Mouse (Mus musculus): Measurements from ENCODE around the gene Pde10a. TPM values are rescaled to one million over a fixed set of nuclear protein-coding genes. Genes with fewer than 3 reads are reported as not detected.

The Pde10a gene
- polyA plus RNA-seq, 1 experiment from 2014 or later = 7.2 TPM

DNA sequence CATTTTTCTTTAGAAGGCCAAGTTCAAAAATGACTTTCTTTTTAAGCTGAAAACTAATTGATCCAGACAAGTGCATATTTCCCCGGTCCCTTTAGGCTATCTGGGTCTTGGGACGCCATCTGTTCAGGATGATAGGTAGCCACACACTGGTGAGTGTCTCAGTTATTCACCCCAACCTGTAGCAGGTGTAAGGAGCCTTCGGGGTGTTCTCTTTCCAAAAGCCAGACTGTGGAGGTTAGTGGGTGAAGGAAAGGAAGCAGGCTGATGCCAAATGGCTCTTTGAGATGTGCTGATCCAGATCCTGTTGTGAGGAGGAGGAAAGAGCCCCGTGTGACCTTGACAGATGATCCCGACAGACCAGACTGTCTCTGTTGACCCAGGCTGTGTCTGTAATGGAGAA is 448.2 kb downstream of the Pde10a start:
- H3K27ac ChIP-seq = no peak overlapping the region
- H3K9me3 ChIP-seq = no peaks in the 10 kb centered on the region
- 65% methylated on average over 5 of the region's 5 CpGs for WGBS
- no peak for DNase-seq (ENCODE audit: low spot score)
- no peaks in the 10 kb centered on the region for H3K27me3 ChIP-seq (ENCODE audit: insufficient read depth, poor library complexity, severe bottlenecking)
- H3K36me3 ChIP-seq = 0 out of 2 replicates have a peak, but pooled peaks cover 9% of the 10 kb centered on the region
- H3K4me3 ChIP-seq = no peak overlapping the region
- H3K4me1 ChIP-seq (replicated peaks) = peaks cover 50% of the 10 kb centered on the region

DNA sequence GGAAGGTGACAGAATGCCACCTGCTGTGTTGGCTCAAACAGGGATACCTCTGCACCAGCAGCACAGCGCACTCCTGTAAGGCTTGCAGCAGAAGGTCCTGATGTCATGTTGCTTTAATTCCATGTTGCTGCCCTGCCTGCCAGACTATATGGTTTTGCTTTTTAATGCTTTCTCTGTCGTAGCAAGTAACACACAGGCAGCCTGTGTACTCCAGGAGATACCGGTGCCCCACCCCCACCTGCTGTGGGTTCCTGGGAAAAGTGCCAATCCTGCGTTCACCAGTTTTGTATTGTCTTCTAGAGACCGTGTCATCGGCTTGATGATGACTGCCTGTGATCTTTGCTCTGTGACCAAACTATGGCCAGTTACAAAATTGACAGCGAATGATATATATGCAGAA is 449.3 kb downstream of the Pde10a start:
- Histone ChIP-seq H3K27ac (no peak overlapping the region), H3K27me3 (ENCODE audit: insufficient read depth, poor library complexity, severe bottlenecking) (no peaks in the 10 kb centered on the region), H3K4me1 (replicated peaks) (peaks cover 50% of the 10 kb centered on the region), H3K36me3 (peaks cover 7% of the 10 kb centered on the region; the same call in 1 of the 2 replicates), H3K4me3 (no peak overlapping the region), H3K9me3 (no peaks in the 10 kb centered on the region)
- DNase-seq (ENCODE audit: low spot score) = no peak
- WGBS = 62% methylated on average over 7 of the region's 7 CpGs

DNA sequence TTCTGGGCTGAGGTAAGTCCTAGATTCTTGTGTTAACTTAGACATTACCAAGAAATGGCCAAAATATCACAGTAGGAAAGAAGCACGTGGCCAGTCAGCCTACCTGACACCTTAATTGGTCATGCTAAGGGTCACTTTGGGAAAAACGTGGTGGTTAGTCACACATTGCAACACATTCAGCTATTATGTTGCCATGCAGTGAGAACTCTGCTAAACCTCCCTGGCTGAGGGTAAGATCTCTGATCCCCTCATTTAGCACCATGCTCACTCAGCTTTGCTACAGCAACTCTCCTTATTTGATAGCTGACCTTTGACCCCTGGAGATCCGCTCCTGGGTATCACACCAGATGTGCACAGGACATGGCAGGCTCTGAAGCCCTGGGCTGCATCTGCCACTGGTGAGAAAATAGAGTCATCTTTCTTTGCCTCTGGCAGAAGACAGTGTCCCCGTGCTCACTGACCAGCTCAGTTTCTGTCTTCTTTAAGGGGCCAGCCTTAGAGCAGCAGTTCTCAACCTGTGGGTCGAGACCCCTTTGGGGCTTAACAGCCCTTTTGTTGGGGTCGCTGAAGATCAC is 449.7 kb downstream of the Pde10a start:
- 37% methylated on average over 6 of the region's 6 CpGs for WGBS
- no peak for DNase-seq (ENCODE audit: low spot score)
- no peak overlapping the region for H3K4me3 ChIP-seq
- no peaks in the 10 kb centered on the region for H3K9me3 ChIP-seq
- H3K4me1 ChIP-seq (replicated peaks) = peaks cover 46% of the 10 kb centered on the region
- no peak overlapping the region for H3K27ac ChIP-seq
- peaks cover 12% of the 10 kb centered on the region; the same call in 1 of the 2 replicates for H3K36me3 ChIP-seq
- no peaks in the 10 kb centered on the region for H3K27me3 ChIP-seq (ENCODE audit: insufficient read depth, poor library complexity, severe bottlenecking)

DNA sequence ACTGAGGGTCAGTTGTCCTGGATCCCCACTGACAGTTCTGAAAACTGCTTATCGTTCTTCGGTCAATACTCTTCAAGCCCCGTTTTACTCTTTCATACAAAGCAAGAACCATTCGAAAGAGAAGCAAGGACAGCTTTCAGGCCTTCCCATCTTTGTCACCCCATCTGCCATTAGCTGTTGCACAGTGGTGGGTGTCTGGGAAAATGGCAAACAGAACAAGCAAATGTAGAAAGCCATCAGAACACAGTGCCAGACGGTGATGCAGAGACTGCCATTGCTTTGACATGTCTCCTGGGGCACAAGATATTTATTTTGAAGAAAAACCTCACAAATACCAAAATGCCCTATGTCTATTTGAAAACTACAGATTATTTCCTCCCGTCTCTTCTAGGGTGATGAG is 451.6 kb downstream of the Pde10a start:
- 87% methylated on average over 6 of the region's 6 CpGs for WGBS
- H3K27me3 ChIP-seq (ENCODE audit: insufficient read depth, poor library complexity, severe bottlenecking) = no peaks in the 10 kb centered on the region
- H3K4me3 ChIP-seq = no peak overlapping the region
- no peak overlapping the region for H3K27ac ChIP-seq
- peaks cover 19% of the 10 kb centered on the region for H3K36me3 ChIP-seq
- peaks cover 40% of the 10 kb centered on the region for H3K4me1 ChIP-seq (replicated peaks)
- H3K9me3 ChIP-seq = no peaks in the 10 kb centered on the region
- no peak for DNase-seq (ENCODE audit: low spot score)

DNA sequence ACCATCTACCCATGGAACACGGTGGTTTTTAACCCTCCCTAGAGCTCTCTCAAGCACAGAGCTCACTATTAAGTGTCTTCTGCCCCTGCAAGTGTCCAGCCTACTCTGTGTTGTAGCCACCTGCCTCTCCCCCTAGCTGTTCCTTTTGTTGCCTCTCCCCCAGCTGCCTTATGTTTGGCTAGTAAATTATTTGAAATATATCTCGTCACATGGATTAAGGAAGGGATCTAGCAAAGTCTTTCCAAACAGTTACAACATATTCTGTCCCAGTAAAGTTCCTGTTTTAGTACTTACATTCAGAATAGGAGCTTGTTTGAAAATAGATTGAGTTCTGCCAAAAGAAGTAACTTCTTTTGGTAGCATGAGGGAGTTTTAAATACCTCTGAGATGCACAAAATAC is 452.1 kb downstream of the Pde10a start:
- no peak for DNase-seq (ENCODE audit: low spot score)
- H3K27me3 ChIP-seq (ENCODE audit: insufficient read depth, poor library complexity, severe bottlenecking) = no peaks in the 10 kb centered on the region
- H3K36me3 ChIP-seq = peaks cover 23% of the 10 kb centered on the region
- no peak overlapping the region for H3K27ac ChIP-seq
- no peak overlapping the region for H3K4me3 ChIP-seq
- H3K9me3 ChIP-seq = no peaks in the 10 kb centered on the region
- 87% methylated on average over 2 of the region's 2 CpGs for WGBS
- peaks cover 35% of the 10 kb centered on the region for H3K4me1 ChIP-seq (replicated peaks)

DNA sequence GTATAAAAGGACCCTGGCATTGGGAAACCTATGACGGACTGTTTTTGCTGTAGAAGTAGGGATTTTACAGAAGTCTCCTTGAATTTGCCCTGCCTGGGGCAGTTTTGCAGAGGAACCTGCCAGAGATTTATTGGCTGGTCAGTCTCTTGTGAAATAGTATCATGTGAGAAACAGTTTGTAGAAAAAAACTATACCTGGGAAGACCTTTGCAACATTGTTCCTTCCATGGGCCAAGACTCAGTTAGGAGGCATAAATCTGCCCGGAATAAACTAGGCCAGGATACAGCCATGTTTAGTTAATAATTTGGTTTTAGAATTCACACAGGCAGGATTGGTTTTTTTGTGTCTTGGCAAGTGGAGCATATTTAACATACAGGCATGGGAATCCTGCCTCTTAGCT is 458.4 kb downstream of the Pde10a start:
- 89% methylated on average over 2 of the region's 2 CpGs for WGBS
- H3K4me3 ChIP-seq = no peak overlapping the region
- H3K27ac ChIP-seq = no peak overlapping the region
- peaks cover 4% of the 10 kb centered on the region for H3K4me1 ChIP-seq (replicated peaks)
- peaks cover 23% of the 10 kb centered on the region for H3K36me3 ChIP-seq
- no peaks in the 10 kb centered on the region for H3K9me3 ChIP-seq
- H3K27me3 ChIP-seq (ENCODE audit: insufficient read depth, poor library complexity, severe bottlenecking) = no peaks in the 10 kb centered on the region
- DNase-seq (ENCODE audit: low spot score) = no peak

DNA sequence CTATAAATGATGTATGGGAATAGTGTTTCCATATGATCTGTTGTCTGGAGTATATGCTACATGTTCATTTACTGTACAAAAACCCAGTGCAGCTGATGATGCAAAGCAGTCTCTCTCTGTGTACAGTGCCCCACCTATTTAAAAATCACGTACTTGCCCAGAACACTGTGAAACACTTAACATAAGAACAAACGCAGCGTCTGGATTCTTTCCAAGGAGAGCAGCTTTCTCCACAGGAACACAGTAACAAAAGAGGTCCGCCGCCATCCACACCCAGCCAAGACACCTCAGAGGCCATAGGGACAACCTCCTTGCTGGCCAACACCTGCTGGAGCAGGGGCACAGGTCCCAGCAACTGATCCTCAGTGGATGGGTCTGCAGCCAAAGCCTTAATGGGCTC is 460.5 kb downstream of the Pde10a start:
- peaks cover 11% of the 10 kb centered on the region for H3K4me1 ChIP-seq (replicated peaks)
- DNase-seq (ENCODE audit: low spot score) = no peak
- H3K36me3 ChIP-seq = peaks cover 10% of the 10 kb centered on the region
- H3K4me3 ChIP-seq = no peak overlapping the region
- no peaks in the 10 kb centered on the region for H3K27me3 ChIP-seq (ENCODE audit: insufficient read depth, poor library complexity, severe bottlenecking)
- no peak overlapping the region for H3K27ac ChIP-seq
- WGBS = 84% methylated on average over 5 of the region's 5 CpGs
- H3K9me3 ChIP-seq = no peaks in the 10 kb centered on the region

DNA sequence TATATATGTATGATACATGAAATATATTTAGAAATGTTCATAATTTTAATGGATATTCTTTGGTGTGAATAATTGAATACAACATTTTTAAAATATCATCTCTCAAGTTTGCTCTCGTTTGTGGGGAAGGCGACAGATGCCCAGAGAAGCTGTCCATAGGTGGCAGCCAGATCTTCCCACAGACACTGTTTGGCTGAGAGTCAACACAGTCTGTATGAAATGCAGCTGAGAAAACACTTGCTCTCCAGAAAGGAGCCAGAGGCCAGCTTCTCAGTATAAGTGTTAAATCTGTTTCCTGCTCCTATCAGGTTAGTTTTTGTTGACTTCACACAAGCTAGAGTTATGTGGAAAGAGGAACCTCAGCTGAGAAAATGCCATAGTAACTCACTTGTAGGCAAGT is 461.4 kb downstream of the Pde10a start:
- H3K4me3 ChIP-seq = no peak overlapping the region
- DNase-seq (ENCODE audit: low spot score) = no peak
- no peaks in the 10 kb centered on the region for H3K9me3 ChIP-seq
- no peaks in the 10 kb centered on the region for H3K27me3 ChIP-seq (ENCODE audit: insufficient read depth, poor library complexity, severe bottlenecking)
- peaks cover 11% of the 10 kb centered on the region for H3K4me1 ChIP-seq (replicated peaks)
- H3K27ac ChIP-seq = no peak overlapping the region
- peaks cover 6% of the 10 kb centered on the region for H3K36me3 ChIP-seq
- WGBS = 73% methylated on average over 2 of the region's 2 CpGs

DNA sequence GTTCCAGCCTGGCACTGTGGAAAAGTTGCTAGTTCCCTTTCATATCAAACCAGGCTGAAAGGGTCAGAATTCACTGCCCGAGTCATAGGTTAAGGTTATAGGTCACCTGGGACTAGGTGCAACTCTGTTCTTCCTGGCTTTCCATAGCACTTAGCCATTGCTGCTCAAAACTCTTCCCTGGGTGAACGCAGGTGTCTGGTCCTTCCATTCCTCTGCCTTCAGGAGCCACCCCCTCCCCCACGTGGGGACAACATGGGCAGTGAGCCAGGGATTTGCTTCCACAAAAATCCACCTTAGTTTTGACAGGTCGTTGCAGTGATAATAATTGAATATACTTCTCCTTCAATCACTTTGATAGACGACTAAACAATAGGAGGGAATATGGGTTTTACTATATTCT is 462.2 kb downstream of the Pde10a start:
- Histone ChIP-seq H3K27ac (no peak overlapping the region), H3K4me1 (replicated peaks) (peaks cover 11% of the 10 kb centered on the region), H3K4me3 (no peak overlapping the region), H3K27me3 (ENCODE audit: insufficient read depth, poor library complexity, severe bottlenecking) (no peaks in the 10 kb centered on the region), H3K36me3 (peaks cover 5% of the 10 kb centered on the region), H3K9me3 (no peaks in the 10 kb centered on the region)
- 84% methylated on average over 5 of the region's 5 CpGs for WGBS
- DNase-seq (ENCODE audit: low spot score) = no peak

DNA sequence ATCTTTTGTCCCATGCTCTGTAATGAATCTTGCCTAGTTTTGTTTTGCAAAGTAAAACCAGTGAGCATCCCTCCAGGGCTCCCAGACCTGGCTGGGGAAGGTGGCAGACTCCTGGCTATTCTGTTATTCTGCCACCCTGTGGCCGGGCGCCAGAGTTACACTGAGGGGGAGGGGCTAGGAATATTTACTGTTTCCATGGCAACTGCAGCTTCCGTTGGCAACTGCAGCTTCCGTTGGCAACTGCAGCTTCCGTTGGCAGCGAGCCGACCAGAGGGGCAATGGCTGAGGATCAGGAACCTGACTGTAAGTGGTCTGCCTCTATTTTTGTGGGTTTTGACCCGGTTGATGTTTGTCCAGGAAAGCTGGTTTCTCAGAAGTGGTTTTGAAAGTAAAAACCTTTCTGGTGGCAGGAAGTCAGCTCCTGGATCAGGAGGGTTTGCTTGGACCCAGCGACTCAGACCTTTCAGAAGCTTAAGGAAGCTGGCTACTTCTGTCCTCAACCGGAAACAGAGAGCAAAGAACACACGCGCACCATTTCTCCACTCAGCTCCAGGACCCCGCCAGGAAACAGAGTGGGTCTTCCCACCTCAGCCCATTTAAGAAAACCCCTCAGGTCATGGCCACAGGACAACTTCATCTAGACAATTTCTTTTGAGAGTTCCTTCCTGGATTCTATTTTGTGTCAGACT is 463.1 kb downstream of the Pde10a start, which contains the start of gene 1700010I14Rik:
1700010I14Rik (plus strand) TSS at position 215 of the 689 bp plus-strand sequence.
- Histone ChIP-seq H3K4me3 (peak within 1 kb of the TSS; percentile 58), H3K9me3 (no peaks in the 10 kb centered on the region), H3K4me1 (replicated peaks) (peaks cover 11% of the 10 kb centered on the region), H3K27me3 (ENCODE audit: insufficient read depth, poor library complexity, severe bottlenecking) (no peaks in the 10 kb centered on the region), H3K27ac (peak within 1 kb of the TSS; percentile 78), H3K36me3 (peaks cover 12% of the 10 kb centered on the region)
- 6% methylated on average over 13 of the region's 13 CpGs for WGBS
- peak; percentile 82 for DNase-seq (ENCODE audit: low spot score)

DNA sequence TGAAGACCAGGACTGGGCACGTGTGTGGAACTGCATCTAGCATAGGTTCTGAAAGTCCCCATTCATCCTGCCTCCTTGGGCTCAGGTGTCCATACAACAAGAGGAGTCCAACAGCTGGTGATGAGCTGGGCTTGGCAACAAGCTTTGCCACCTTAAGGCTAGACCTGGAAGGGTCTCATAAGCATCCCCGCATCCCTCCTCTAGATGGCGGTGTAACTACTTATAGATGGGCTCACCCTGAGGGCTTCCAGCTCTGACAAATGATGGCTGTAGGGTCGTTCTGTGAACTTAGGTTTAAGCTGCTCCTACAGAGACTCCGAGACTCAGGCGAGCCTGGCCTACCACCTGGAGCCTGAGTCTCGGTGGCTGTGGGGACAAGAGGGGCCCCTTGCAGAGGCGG is 466.0 kb downstream of the Pde10a start:
- Histone ChIP-seq H3K27ac (no peak overlapping the region), H3K4me3 (no peak overlapping the region), H3K4me1 (replicated peaks) (peaks cover 11% of the 10 kb centered on the region), H3K27me3 (ENCODE audit: insufficient read depth, poor library complexity, severe bottlenecking) (no peaks in the 10 kb centered on the region), H3K36me3 (peaks cover 32% of the 10 kb centered on the region), H3K9me3 (no peaks in the 10 kb centered on the region)
- DNase-seq (ENCODE audit: low spot score) = peak; percentile 39
- WGBS = 28% methylated on average over 8 of the region's 8 CpGs

DNA sequence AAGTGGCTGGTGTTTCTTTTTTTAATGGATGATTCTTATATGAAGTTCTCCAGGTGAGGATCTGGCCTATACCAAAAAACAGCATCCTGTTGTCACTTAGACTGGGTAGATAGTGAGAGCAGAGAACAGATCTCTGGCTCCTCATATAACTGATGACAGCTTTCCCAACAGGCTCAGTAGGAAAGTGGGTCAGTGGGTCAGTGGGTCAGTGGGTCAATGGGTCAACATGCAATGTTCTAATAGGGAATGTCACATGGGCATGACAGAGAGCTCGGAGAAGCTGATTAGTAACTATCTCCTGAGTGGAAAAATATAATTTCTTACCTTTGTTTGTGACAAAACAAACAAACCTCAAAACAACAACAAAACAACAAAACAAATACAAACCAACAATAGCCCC is 470.2 kb downstream of the Pde10a start:
- 77% methylated on average over 1 of the region's 1 CpGs for WGBS
- DNase-seq (ENCODE audit: low spot score) = no peak
- Histone ChIP-seq H3K9me3 (no peaks in the 10 kb centered on the region), H3K4me3 (no peak overlapping the region), H3K36me3 (peaks cover 63% of the 10 kb centered on the region), H3K4me1 (replicated peaks) (no peaks in the 10 kb centered on the region), H3K27me3 (ENCODE audit: insufficient read depth, poor library complexity, severe bottlenecking) (no peaks in the 10 kb centered on the region), H3K27ac (no peak overlapping the region)

DNA sequence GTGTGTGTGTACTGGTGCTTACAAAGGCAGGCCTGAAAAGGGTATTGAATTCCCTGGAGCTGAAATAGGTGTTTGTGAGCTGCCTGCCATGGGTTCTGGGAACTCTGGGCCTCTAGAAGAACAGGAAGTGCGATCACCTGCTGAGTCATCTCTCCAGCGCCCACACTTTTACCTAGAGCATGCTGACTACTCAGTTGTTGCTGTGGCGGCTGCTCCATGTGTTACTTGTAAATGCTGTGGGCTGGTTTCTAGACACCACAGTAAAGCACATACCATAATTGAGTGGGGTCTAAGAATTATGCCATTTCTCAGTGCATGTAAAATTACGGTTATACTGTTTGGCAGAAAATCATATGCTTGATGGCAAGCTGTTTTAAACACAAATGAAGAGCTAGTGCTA is 477.3 kb downstream of the Pde10a start:
- Histone ChIP-seq H3K27me3 (ENCODE audit: insufficient read depth, poor library complexity, severe bottlenecking) (no peaks in the 10 kb centered on the region), H3K4me3 (no peak overlapping the region), H3K27ac (no peak overlapping the region), H3K36me3 (peaks cover 28% of the 10 kb centered on the region), H3K9me3 (no peaks in the 10 kb centered on the region), H3K4me1 (replicated peaks) (no peaks in the 10 kb centered on the region)
- WGBS = 75% methylated on average over 4 of the region's 4 CpGs
- DNase-seq (ENCODE audit: low spot score) = no peak
